Mouse (Mus musculus) CH12.LX (cell line): ENCODE results near the gene Heatr5b.
A peak's percentile ranks its signal among the peaks of the same experiment; 100 is the strongest.

Experiments used
- CHD1 ChIP-seq: IDR thresholded peaks from 2 replicates; pipeline ENCODE4 v1.6.1; 2012; ENCODE audit warnings: low read depth, low read length, improper control_type of control experiment, inconsistent platforms
- CTCF ChIP-seq, 2 experiments: IDR thresholded peaks in 1 of 2; conservative IDR thresholded peaks in 1 of 2; 2 replicates each; pipeline ENCODE4 v1.5.1; 2011 to 2012; ENCODE audit warnings: low read depth in 2 of 2, low read length in 2 of 2, improper control_type of control experiment in 1 of 2, inconsistent platforms in 1 of 2, mild to moderate bottlenecking in 1 of 2, moderate library complexity in 1 of 2
- E2F4 ChIP-seq: IDR thresholded peaks from 2 replicates; pipeline ENCODE4 v1.6.1; 2011; ENCODE audit warnings: low read depth, low read length, improper control_type of control experiment; ENCODE audit not compliant: insufficient replicate concordance
- EP300 ChIP-seq: IDR thresholded peaks from 2 replicates; pipeline ENCODE4 v1.6.1; 2011; ENCODE audit warnings: low read length, improper control_type of control experiment
- HCFC1 ChIP-seq: IDR thresholded peaks from 2 replicates; pipeline ENCODE4 v1.6.1; 2012; ENCODE audit warnings: low read depth, mild to moderate bottlenecking, inconsistent platforms, low read length, improper control_type of control experiment
- MAFK ChIP-seq: IDR thresholded peaks from 2 replicates; pipeline ENCODE4 v1.6.1; 2011; ENCODE audit warnings: low read length, improper control_type of control experiment; ENCODE audit not compliant: insufficient replicate concordance
- POLR2A ChIP-seq: IDR thresholded peaks from 2 replicates; pipeline ENCODE4 v1.6.1; 2011; ENCODE audit warnings: low read depth, mild to moderate bottlenecking, improper control_type of control experiment, low read length
- SMC3 ChIP-seq: IDR thresholded peaks from 2 replicates; pipeline ENCODE4 v1.6.1; 2011; ENCODE audit warnings: low read depth, low read length, improper control_type of control experiment
- TBP ChIP-seq: conservative IDR thresholded peaks from 2 replicates; pipeline ENCODE4 v1.6.1; 2011; ENCODE audit warnings: low read depth, low read length, improper control_type of control experiment
- USF1 ChIP-seq: IDR thresholded peaks from 2 replicates; pipeline ENCODE4 v1.6.1; 2014; ENCODE audit warnings: low read depth, mild to moderate bottlenecking, inconsistent platforms, low read length, improper control_type of control experiment

DNA sequence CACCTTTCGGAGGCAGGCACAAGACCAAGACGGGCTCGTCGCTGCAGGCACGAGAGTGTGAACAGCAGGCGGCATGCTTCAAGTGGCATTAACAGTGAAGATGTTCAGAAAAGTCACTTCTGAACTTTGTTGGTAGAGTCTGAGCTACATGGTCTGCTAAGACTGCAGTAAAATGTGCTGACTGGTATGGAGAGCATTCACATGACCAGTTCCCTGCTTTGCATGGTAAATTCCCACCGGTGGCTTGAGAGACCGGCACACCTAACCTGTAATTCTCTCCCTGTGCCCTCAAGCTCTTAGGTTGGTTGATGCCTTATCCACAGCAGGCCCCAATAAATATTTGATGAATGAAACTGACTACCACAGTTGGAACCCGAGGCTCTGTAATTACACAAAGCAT is 86.7 kb downstream of the Heatr5b start:
- TF ChIP-seq CHD1: no peak
- no peak for TF ChIP-seq SMC3
- no peak for TF ChIP-seq POLR2A
- no peak for TF ChIP-seq CTCF (conservative IDR thresholded peaks at IDR 0.05 in 1 of 2, IDR thresholded peaks at IDR 0.05 in 1 of 2; ENCODE audit: low read depth in 2 of 2, low read length in 2 of 2)
- TF ChIP-seq HCFC1: no peak
- TF ChIP-seq USF1: no peak
- no peak for TF ChIP-seq E2F4
- TF ChIP-seq EP300: no peak
- no peak for TF ChIP-seq TBP
- peak; percentile 68 for TF ChIP-seq MAFK
